Mouse (Mus musculus) stomach, postnatal 0 days (tissue): Measurements from ENCODE around the gene Ube2h. TPM values are rescaled to one million over a fixed set of nuclear protein-coding genes. Genes with fewer than 3 reads are reported as not detected.

Experiments used
- ATAC-seq: fragments of 200-750 bp; cut with Nextera tagmentation; 2 replicates; pipeline ENCODE4 v1.8.0; 2017; ENCODE audit not compliant: low FRiP score, low TSS enrichment
- DNase-seq: peaks from one replicate; pipeline ENCODE4 v3.0.0-alpha.2; 2016; ENCODE audit warnings: low spot score
- H3K27ac ChIP-seq: fragments of 300-500 bp; sonication (generic); replicated peaks from 2 replicates; pipeline ENCODE4 v1.5.1; 2014; ENCODE audit warnings: mild to moderate bottlenecking, control low read depth
- H3K27me3 ChIP-seq: fragments of 300-500 bp; sonication (generic); 2 replicates; pipeline ENCODE4 v1.6.1; 2014; ENCODE audit warnings: low read length; ENCODE audit not compliant: control insufficient read depth, insufficient read depth
- H3K36me3 ChIP-seq: fragments of 300-500 bp; sonication (generic); 2 replicates; pipeline ENCODE4 v1.6.1; 2014; ENCODE audit warnings: low read length, mixed read lengths; ENCODE audit not compliant: control insufficient read depth, insufficient read depth
- H3K4me1 ChIP-seq: fragments of 300-500 bp; sonication (generic); replicated peaks from 2 replicates; pipeline ENCODE4 v1.6.1; 2014; ENCODE audit warnings: antibody characterized with exemption; ENCODE audit not compliant: control insufficient read depth, insufficient read depth
- H3K4me2 ChIP-seq: fragments of 300-500 bp; sonication (generic); replicated peaks from 2 replicates; pipeline ENCODE4 v1.6.1; 2014; ENCODE audit warnings: low read depth, mild to moderate bottlenecking, control low read depth, moderate library complexity
- H3K4me3 ChIP-seq: fragments of 300-500 bp; sonication (generic); 2 replicates; pipeline ENCODE4 v1.5.1; 2014; ENCODE audit warnings: low read depth, low read length, control low read depth
- H3K9ac ChIP-seq: fragments of 300-500 bp; sonication (generic); 2 replicates; pipeline ENCODE4 v1.6.1; 2014; ENCODE audit warnings: mild to moderate bottlenecking, low read length, control low read depth, mixed read lengths
- H3K9me3 ChIP-seq: fragments of 300-500 bp; sonication (generic); 2 replicates; pipeline ENCODE4 v1.6.1; 2016; ENCODE audit warnings: low read length; ENCODE audit not compliant: control insufficient read depth
- CTCF ChIP-seq: IDR thresholded peaks from 2 replicates; pipeline ENCODE4 v1.5.1; 2016; ENCODE audit warnings: antibody characterized with exemption, low read depth, mild to moderate bottlenecking, moderate library complexity
- EP300 ChIP-seq: optimal IDR thresholded peaks from 2 replicates; pipeline ENCODE3; 2016; ENCODE audit warnings: antibody characterized with exemption
- WGBS: fragments of 180-500 bp; shearing (Covaris S2); extraction: QIAGEN DNeasy Blood & Tissue Kit; methylation state at CpG from one replicate; pipeline ENCODE4 v1.1.7; 2014; 5-methylcytosine and 5-hydroxymethylcytosine counted together
- polyA plus RNA-seq: library from polyadenylated mRNA; unstranded; fragments of >200 nt; fragmentation: Nextera tagmentation; extraction: Ambion mirVana; gene quantifications from 2 replicates; pipeline ENCODE4 v1.2.1, GENCODE M21; 2015

The Ube2h gene
- polyA plus RNA-seq, 1 experiment from 2014 or later, result 25.2 TPM

GRCm38 (mm10) chr6:30292579-30292978, 11.8 kb downstream of the Ube2h start:
- no peak for DNase-seq
- Histone ChIP-seq H3K4me1 (no peaks in the 10 kb centered on the region), H3K27me3 (no peaks in the 10 kb centered on the region), H3K36me3 (0 out of 2 replicates have a peak, but pooled peaks cover 6% of the 10 kb centered on the region), H3K4me3 (no peak overlapping the region), H3K4me2 (no peak overlapping the region), H3K27ac (no peak overlapping the region), H3K9ac (no peak overlapping the region), H3K9me3 (no peaks in the 10 kb centered on the region)
- ATAC-seq, result no peak
- no peak for TF ChIP-seq EP300
- TF ChIP-seq CTCF, result no peak
- 84% methylated on average over 2 of the region's 2 CpGs for WGBS

- H3K9me3 ChIP-seq, result no peaks in the 10 kb centered on the region
- no peak overlapping the region for H3K4me2 ChIP-seq
- no peak overlapping the region for H3K9ac ChIP-seq
- peaks cover 6% of the 10 kb centered on the region; the same call in 1 of the 2 replicates for H3K36me3 ChIP-seq
- H3K4me1 ChIP-seq, result no peaks in the 10 kb centered on the region
- ATAC-seq (no peak), DNase-seq (no peak)
- no peaks in the 10 kb centered on the region for H3K27me3 ChIP-seq
- H3K27ac ChIP-seq, result no peak overlapping the region
- TF ChIP-seq CTCF, result no peak
- no peak for TF ChIP-seq EP300
- 82% methylated on average over 6 of the region's 6 CpGs for WGBS
- no peak overlapping the region for H3K4me3 ChIP-seq
Observed at GRCm38 (mm10) chr6:30287958-30288357, 16.4 kb downstream of the Ube2h start.

- ATAC-seq (no peak), DNase-seq (no peak)
- Histone ChIP-seq H3K4me1 (no peaks in the 10 kb centered on the region), H3K36me3 (peaks cover 2% of the 10 kb centered on the region; the same call in 1 of the 2 replicates), H3K4me3 (no peak overlapping the region), H3K27me3 (no peaks in the 10 kb centered on the region), H3K4me2 (no peak overlapping the region), H3K27ac (no peak overlapping the region), H3K9me3 (no peaks in the 10 kb centered on the region), H3K9ac (no peak overlapping the region)
- no peak for TF ChIP-seq CTCF
- TF ChIP-seq EP300, result no peak
Observed at GRCm38 (mm10) chr6:30286642-30287041, 17.7 kb downstream of the Ube2h start.

GRCm38 (mm10) chr6:30284177-30284576, 20.2 kb downstream of the Ube2h start:
- Histone ChIP-seq H3K36me3 (peaks cover 2% of the 10 kb centered on the region; the same call in 1 of the 2 replicates), H3K27me3 (no peaks in the 10 kb centered on the region), H3K4me2 (no peak overlapping the region), H3K9me3 (no peaks in the 10 kb centered on the region), H3K9ac (no peak overlapping the region), H3K27ac (no peak overlapping the region), H3K4me3 (no peak overlapping the region), H3K4me1 (no peaks in the 10 kb centered on the region)
- TF ChIP-seq CTCF (no peak), EP300 (no peak)
- DNase-seq (no peak), ATAC-seq (no peak)

- 71% methylated on average over 2 of the region's 2 CpGs for WGBS
Observed at GRCm38 (mm10) chr6:30282361-30282760, 22.0 kb downstream of the Ube2h start.

GRCm38 (mm10) chr6:30278374-30278773, 26.0 kb downstream of the Ube2h start:
- Histone ChIP-seq H3K27ac (no peak overlapping the region), H3K27me3 (no peaks in the 10 kb centered on the region), H3K4me3 (no peak overlapping the region), H3K9me3 (no peaks in the 10 kb centered on the region), H3K36me3 (peaks cover 3% of the 10 kb centered on the region; the same call in 1 of the 2 replicates), H3K4me1 (no peaks in the 10 kb centered on the region), H3K9ac (no peak overlapping the region), H3K4me2 (no peak overlapping the region)
- WGBS, result 77% methylated on average over 1 of the region's 1 CpGs
- no peak for ATAC-seq
- DNase-seq, result no peak
- TF ChIP-seq EP300 (no peak), CTCF (peak; percentile 56)

More at GRCm38 (mm10) chr6:30282361-30282760, 22.0 kb downstream of the Ube2h start:
- H3K9ac ChIP-seq, result no peak overlapping the region
- no peak overlapping the region for H3K27ac ChIP-seq
- no peaks in the 10 kb centered on the region for H3K4me1 ChIP-seq
- H3K36me3 ChIP-seq, result no peaks in the 10 kb centered on the region; the same call in 1 of the 2 replicates
- H3K27me3 ChIP-seq, result no peaks in the 10 kb centered on the region
- no peaks in the 10 kb centered on the region for H3K9me3 ChIP-seq
- no peak for ATAC-seq
- TF ChIP-seq CTCF, result no peak
- TF ChIP-seq EP300, result no peak
- H3K4me2 ChIP-seq, result no peak overlapping the region
- DNase-seq, result no peak
- H3K4me3 ChIP-seq, result no peak overlapping the region
